Mouse (Mus musculus) embryonic facial prominence, embryonic 11.5 days (tissue): Measurements from ENCODE around the gene Apc2. TPM values are rescaled to one million over a fixed set of nuclear protein-coding genes. Genes with fewer than 3 reads are reported as not detected.

Experiments
- ATAC-seq: fragments of 200-750 bp; cut with Nextera tagmentation; replicated peaks from 2 replicates; pipeline ENCODE4 v1.8.0; 2017; ENCODE audit warnings: low read depth; ENCODE audit not compliant: insufficient number of reproducible peaks, low FRiP score, low TSS enrichment
- DNase-seq: peaks from one replicate; pipeline ENCODE4 v3.0.0-alpha.2; 2015; ENCODE audit warnings: low spot score
- H3K27ac ChIP-seq: fragments of 300-500 bp; sonication (generic); replicated peaks from 2 replicates; pipeline ENCODE4 v1.5.1; 2014; ENCODE audit warnings: mild to moderate bottlenecking, low read depth, low read length, control low read depth
- H3K27me3 ChIP-seq: fragments of 300-500 bp; sonication (generic); 2 replicates; pipeline ENCODE4 v1.6.1; 2014; ENCODE audit warnings: mild to moderate bottlenecking, low read length, moderate library complexity, mixed read lengths; ENCODE audit not compliant: control insufficient read depth, insufficient read depth
- H3K36me3 ChIP-seq: fragments of 300-500 bp; sonication (generic); replicated peaks from 2 replicates; pipeline ENCODE4 v1.6.1; 2014; ENCODE audit warnings: low read depth, mild to moderate bottlenecking, low read length, moderate library complexity, mixed read lengths; ENCODE audit not compliant: control insufficient read depth, insufficient read depth
- H3K4me1 ChIP-seq: fragments of 300-500 bp; sonication (generic); 2 replicates; pipeline ENCODE4 v1.6.1; 2014; ENCODE audit warnings: low read length, mixed read lengths; ENCODE audit not compliant: control insufficient read depth, insufficient read depth
- H3K4me2 ChIP-seq: fragments of 300-500 bp; sonication (generic); 2 replicates; pipeline ENCODE4 v1.6.1; 2014; ENCODE audit warnings: low read depth, mild to moderate bottlenecking, control low read depth, low read length, moderate library complexity
- H3K4me3 ChIP-seq: fragments of 300-500 bp; sonication (generic); 2 replicates; pipeline ENCODE4 v1.5.1; 2014; ENCODE audit warnings: low read depth, low read length, control low read depth
- H3K9ac ChIP-seq: fragments of 300-500 bp; sonication (generic); replicated peaks from 2 replicates; pipeline ENCODE4 v1.6.1; 2014; ENCODE audit warnings: mild to moderate bottlenecking, control low read depth, low read length
- H3K9me3 ChIP-seq: fragments of 300-500 bp; sonication (generic); replicated peaks from 2 replicates; pipeline ENCODE4 v1.6.1; 2016; ENCODE audit warnings: mild to moderate bottlenecking, low read length, inconsistent platforms, mixed read lengths; ENCODE audit not compliant: control insufficient read depth
- WGBS: fragments of 180-500 bp; shearing (Covaris S2); extraction: QIAGEN DNeasy Blood & Tissue Kit; methylation state at CpG from one replicate; pipeline ENCODE4 v1.1.7; 2014; 5-methylcytosine and 5-hydroxymethylcytosine counted together
- polyA plus RNA-seq: library from polyadenylated mRNA; unstranded; fragments of >200 nt; fragmentation: Nextera tagmentation; extraction: Ambion mirVana; gene quantifications from 2 replicates; pipeline ENCODE4 v1.2.1, GENCODE M21; 2014

Gene Apc2
- polyA plus RNA-seq, 1 experiment from 2014 or later: 11.0 TPM

GRCm38 (mm10) chr10:80329273-80330081 is 33.7 kb downstream of the Apc2 start, which contains the start of the genes Pcsk4 and Reep6:
Gene Pcsk4 (minus strand): TSS chr10:80329498.
Gene Reep6 (plus strand): TSS chr10:80329953.
- no peaks in the 10 kb centered on the region for H3K36me3 ChIP-seq
- H3K4me3 ChIP-seq: peak within 1 kb of the TSS; percentile 41
- 3% methylated on average over 36 of the region's 36 CpGs for WGBS
- H3K27me3 ChIP-seq: peaks cover 2% of the 10 kb centered on the region; the same call in 1 of the 2 replicates
- H3K4me1 ChIP-seq: no peaks in the 10 kb centered on the region
- ATAC-seq (peak; percentile 91), DNase-seq (peak; percentile 94)
- no peaks in the 10 kb centered on the region for H3K9me3 ChIP-seq
- peak within 1 kb of the TSS; percentile 57 for H3K9ac ChIP-seq
- peak within 1 kb of the TSS; percentile 82 for H3K4me2 ChIP-seq
- H3K27ac ChIP-seq: no peak within 1 kb of the TSS

- ATAC-seq (no peak; the same call in 1 of the 2 replicates), DNase-seq (no peak)
- H3K27me3 ChIP-seq: peaks cover 2% of the 10 kb centered on the region; the same call in 1 of the 2 replicates
- WGBS: 1% methylated on average over 38 of the region's 41 CpGs
- no peaks in the 10 kb centered on the region for H3K36me3 ChIP-seq
- no peak overlapping the region for H3K27ac ChIP-seq
- H3K4me2 ChIP-seq: peak overlapping the region; percentile 82
- H3K9me3 ChIP-seq: no peaks in the 10 kb centered on the region
- no peaks in the 10 kb centered on the region for H3K4me1 ChIP-seq
- peak overlapping the region; percentile 41 for H3K4me3 ChIP-seq
- H3K9ac ChIP-seq: peak overlapping the region; percentile 57
These were observed 34.3 kb downstream of the Apc2 start for GRCm38 (mm10) chr10:80330084-80330483.

DNA sequence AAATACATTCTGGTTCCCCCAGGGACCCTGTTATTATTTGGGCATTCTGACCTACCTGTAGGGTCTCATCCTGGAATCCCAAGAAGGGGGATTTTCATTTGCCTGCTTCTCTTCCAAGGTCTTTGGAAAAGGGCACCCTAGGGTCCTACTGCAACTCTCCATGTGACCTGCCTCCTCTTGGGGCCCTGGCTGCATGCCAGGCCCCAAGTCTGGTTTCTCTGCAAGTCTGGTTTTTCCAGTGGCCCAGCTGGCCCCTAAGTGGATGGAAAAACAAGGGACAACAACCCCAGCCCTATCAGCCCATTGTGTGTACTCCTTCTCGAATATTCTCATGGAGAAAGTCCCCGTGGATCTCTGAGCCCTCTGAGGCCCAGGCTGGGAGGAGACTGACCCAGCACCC is 35.1 kb downstream of the Apc2 start:
- ATAC-seq (no peak), DNase-seq (no peak)
- no peaks in the 10 kb centered on the region for H3K4me1 ChIP-seq
- no peaks in the 10 kb centered on the region for H3K9me3 ChIP-seq
- H3K4me3 ChIP-seq: no peak overlapping the region
- H3K4me2 ChIP-seq: no peak overlapping the region
- H3K9ac ChIP-seq: no peak overlapping the region
- H3K27ac ChIP-seq: no peak overlapping the region
- H3K27me3 ChIP-seq: peaks cover 2% of the 10 kb centered on the region; the same call in 1 of the 2 replicates
- 77% methylated on average over 2 of the region's 2 CpGs for WGBS
- no peaks in the 10 kb centered on the region for H3K36me3 ChIP-seq

GRCm38 (mm10) chr10:80331636-80332524 is 36.1 kb downstream of the Apc2 start:
- H3K4me3 ChIP-seq: no peak overlapping the region
- no peaks in the 10 kb centered on the region for H3K36me3 ChIP-seq
- no peaks in the 10 kb centered on the region for H3K9me3 ChIP-seq
- no peak overlapping the region for H3K9ac ChIP-seq
- DNase-seq: no peak
- ATAC-seq: no peak
- H3K4me1 ChIP-seq: no peaks in the 10 kb centered on the region
- peaks cover 2% of the 10 kb centered on the region; the same call in 1 of the 2 replicates for H3K27me3 ChIP-seq
- H3K27ac ChIP-seq: no peak overlapping the region
- no peak overlapping the region for H3K4me2 ChIP-seq
- WGBS: 53% methylated on average over 10 of the region's 10 CpGs

DNA sequence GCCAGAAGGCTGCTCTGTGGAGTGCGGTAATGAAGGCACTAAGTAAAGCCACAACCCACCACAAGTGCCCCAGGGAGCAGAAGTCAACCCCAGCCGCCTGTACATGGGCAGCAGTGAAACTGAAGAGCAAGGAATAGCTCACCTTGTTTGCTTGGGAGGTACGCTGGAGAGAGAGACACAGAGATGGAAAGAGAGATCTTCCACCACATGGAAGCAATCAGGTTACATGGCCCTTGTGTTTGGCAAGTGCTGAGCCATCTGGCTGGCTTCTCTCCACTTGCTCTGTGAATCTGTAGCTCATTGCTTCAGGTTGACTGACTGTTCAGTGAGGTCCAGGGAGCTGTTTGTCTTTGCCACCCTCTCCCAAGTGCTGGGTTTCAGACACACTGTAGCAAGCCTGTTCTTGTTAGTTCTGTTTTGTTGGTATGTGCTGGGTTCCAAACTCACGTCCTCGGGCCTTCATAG is 36.8 kb downstream of the Apc2 start:
- H3K4me3 ChIP-seq: no peak overlapping the region

DNA sequence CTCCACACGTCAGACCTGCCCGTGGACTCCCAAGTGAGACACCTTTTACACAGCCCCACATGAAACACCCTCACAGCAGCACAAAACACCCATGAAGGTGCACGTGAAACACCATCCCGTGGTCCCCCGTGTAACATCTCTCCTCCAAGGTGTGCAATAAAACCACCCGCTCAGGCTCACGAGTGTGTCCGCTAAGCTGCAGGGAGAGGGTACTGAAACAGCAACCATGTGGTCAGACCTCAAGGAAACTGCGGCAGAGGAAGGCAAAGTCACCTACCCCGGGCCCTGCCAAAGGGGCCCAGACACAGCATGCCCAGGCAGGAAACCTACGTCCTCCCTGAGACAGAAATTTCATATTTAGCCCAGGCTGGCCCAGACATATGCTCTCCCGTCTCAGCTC is 40.5 kb downstream of the Apc2 start:
- H3K9ac ChIP-seq: no peak overlapping the region
- H3K4me3 ChIP-seq: no peak overlapping the region
- no peak overlapping the region for H3K27ac ChIP-seq
- no peaks in the 10 kb centered on the region for H3K4me1 ChIP-seq
- 88% methylated on average over 12 of the region's 12 CpGs for WGBS
- H3K4me2 ChIP-seq: no peak overlapping the region
- peaks cover 15% of the 10 kb centered on the region for H3K27me3 ChIP-seq
- no peak for DNase-seq
- H3K36me3 ChIP-seq: no peaks in the 10 kb centered on the region
- ATAC-seq: no peak
- H3K9me3 ChIP-seq: no peaks in the 10 kb centered on the region

More for the DNA sequence above, 36.8 kb downstream of the Apc2 start:
- 72% methylated on average over 5 of the region's 5 CpGs for WGBS
- Histone ChIP-seq H3K36me3 (no peaks in the 10 kb centered on the region), H3K4me1 (no peaks in the 10 kb centered on the region), H3K4me2 (no peak overlapping the region), H3K27me3 (peaks cover 2% of the 10 kb centered on the region; the same call in 1 of the 2 replicates), H3K9me3 (no peaks in the 10 kb centered on the region), H3K9ac (0 out of 2 replicates have a peak overlapping the region, but pooled peaks have one; percentile 6), H3K27ac (no peak overlapping the region)
- ATAC-seq (no peak), DNase-seq (no peak)

DNA sequence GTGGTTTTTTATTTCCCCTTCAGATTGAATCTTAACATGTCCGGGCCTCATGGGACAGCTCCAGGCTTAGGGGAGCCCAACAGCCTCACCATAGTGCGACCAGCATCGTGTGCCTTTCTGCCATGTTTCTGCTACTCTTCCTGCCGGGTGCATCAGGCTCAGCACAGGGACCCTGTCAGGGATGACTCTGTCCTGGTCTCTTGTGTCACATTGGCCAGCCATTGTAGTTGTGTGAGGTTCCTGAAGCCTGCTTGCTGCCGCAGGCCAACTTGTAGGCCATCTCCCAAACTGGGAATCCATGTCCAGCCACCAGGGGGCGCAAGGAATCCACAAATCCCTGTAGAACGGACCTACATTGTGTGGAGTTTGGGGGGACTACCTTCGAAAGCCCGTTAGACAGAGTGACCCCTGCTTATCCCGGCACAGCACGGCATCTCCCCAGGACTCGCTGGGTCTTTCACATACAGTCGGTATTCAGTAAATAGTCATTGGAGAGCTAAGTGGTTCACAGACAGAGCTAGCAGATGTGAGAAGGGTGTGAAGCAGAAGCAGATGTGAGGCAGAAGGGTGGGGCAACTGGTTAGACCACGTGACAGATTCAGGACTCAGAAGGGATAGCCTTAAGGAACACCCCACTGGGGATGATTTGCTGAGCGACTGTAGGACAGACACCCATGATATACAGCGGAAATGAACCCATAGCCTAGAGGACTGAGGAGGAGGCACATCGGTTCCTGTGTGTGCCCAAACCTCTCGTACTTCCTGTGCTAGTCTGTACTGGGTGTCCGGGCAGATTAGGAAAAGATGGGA is 44.4 kb downstream of the Apc2 start:
- ATAC-seq (peak; percentile 20), DNase-seq (peak; percentile 91)
- H3K4me1 ChIP-seq: no peaks in the 10 kb centered on the region
- H3K9ac ChIP-seq: no peak overlapping the region
- no peak overlapping the region for H3K27ac ChIP-seq
- no peaks in the 10 kb centered on the region for H3K36me3 ChIP-seq
- H3K4me2 ChIP-seq: no peak overlapping the region; the same call in 1 of the 2 replicates
- WGBS: 19% methylated on average over 19 of the region's 19 CpGs
- peaks cover 51% of the 10 kb centered on the region for H3K27me3 ChIP-seq
- H3K4me3 ChIP-seq: no peak overlapping the region
- no peaks in the 10 kb centered on the region for H3K9me3 ChIP-seq
